Mouse (Mus musculus) lung, embryonic 15.5 days (tissue): Measurements from ENCODE around the gene Golph3. TPM values are rescaled to one million over a fixed set of nuclear protein-coding genes. Genes with fewer than 3 reads are reported as not detected.
A peak's percentile ranks its signal among the peaks of the same experiment; 100 is the strongest.

Experiments
- ATAC-seq: fragments of 200-750 bp; cut with Nextera tagmentation; 2 replicates; pipeline ENCODE4 v1.8.0; 2017; ENCODE audit warnings: moderate number of reproducible peaks, borderline replicate concordance; ENCODE audit not compliant: low FRiP score, low TSS enrichment; ENCODE audit errors: extremely low read depth
- H3K27ac ChIP-seq: fragments of 300-500 bp; sonication (generic); 2 replicates; pipeline ENCODE4 v1.5.1; 2015; ENCODE audit warnings: moderate library complexity, mild to moderate bottlenecking, inconsistent platforms
- H3K27me3 ChIP-seq: fragments of 300-500 bp; sonication (generic); 2 replicates; pipeline ENCODE4 v1.6.1; 2015; ENCODE audit warnings: inconsistent platforms
- H3K36me3 ChIP-seq: fragments of 300-500 bp; sonication (generic); 2 replicates; pipeline ENCODE4 v1.6.1; 2015; ENCODE audit warnings: inconsistent platforms
- H3K4me1 ChIP-seq: fragments of 300-500 bp; sonication (generic); 2 replicates; pipeline ENCODE4 v1.6.1; 2015; ENCODE audit warnings: inconsistent platforms
- H3K4me2 ChIP-seq: fragments of 300-500 bp; sonication (generic); 2 replicates; pipeline ENCODE4 v1.6.1; 2015; ENCODE audit warnings: inconsistent platforms, mild to moderate bottlenecking, moderate library complexity
- H3K4me3 ChIP-seq: fragments of 300-500 bp; sonication (generic); 2 replicates; pipeline ENCODE4 v1.5.1; 2015; ENCODE audit warnings: mild to moderate bottlenecking, inconsistent platforms
- H3K9ac ChIP-seq: fragments of 300-500 bp; sonication (generic); 2 replicates; pipeline ENCODE4 v1.6.1; 2015; ENCODE audit warnings: inconsistent platforms
- H3K9me3 ChIP-seq: fragments of 300-500 bp; sonication (generic); 2 replicates; pipeline ENCODE4 v1.6.1; 2016; ENCODE audit warnings: inconsistent platforms
- WGBS: fragments of 180-500 bp; shearing (Covaris S2); methylation state at CpG from one replicate; pipeline ENCODE4 v1.1.7; 2015; 5-methylcytosine and 5-hydroxymethylcytosine counted together
- polyA plus RNA-seq: library from polyadenylated mRNA; unstranded; fragments of >200 nt; fragmentation: Nextera tagmentation; extraction: Ambion mirVana; gene quantifications from 2 replicates; pipeline ENCODE4 v1.2.1, GENCODE M21; 2015

The Golph3 gene
- polyA plus RNA-seq, 1 experiment from 2014 or later, result 83.2 TPM

DNA sequence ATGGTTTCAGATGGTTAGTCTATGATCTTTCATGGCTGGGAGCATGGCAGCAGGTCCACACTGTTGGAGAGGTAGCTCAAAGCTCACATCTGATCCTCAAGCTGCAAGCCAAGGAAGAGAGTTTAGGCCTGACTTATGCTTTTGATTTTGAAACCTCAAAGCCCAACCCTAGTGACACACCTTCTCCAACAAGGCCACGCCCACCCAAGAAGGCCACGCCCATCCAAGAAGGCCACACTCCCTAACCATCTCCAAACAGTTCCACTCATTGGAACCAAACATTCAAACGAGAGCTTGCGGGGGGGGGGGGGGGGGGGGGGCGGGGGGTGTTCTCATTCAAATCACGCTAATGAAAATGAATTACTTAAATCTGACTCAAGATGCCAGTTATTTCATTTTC is 19.5 kb upstream of the Golph3 start:
- Histone ChIP-seq H3K9me3 (no peaks in the 10 kb centered on the region), H3K4me2 (no peak overlapping the region), H3K4me1 (no peaks in the 10 kb centered on the region), H3K36me3 (no peaks in the 10 kb centered on the region), H3K27me3 (no peaks in the 10 kb centered on the region), H3K9ac (no peak overlapping the region), H3K4me3 (no peak overlapping the region), H3K27ac (no peak overlapping the region)
- WGBS, result 66% methylated on average over 5 of the region's 6 CpGs
- ATAC-seq, result no peak

DNA sequence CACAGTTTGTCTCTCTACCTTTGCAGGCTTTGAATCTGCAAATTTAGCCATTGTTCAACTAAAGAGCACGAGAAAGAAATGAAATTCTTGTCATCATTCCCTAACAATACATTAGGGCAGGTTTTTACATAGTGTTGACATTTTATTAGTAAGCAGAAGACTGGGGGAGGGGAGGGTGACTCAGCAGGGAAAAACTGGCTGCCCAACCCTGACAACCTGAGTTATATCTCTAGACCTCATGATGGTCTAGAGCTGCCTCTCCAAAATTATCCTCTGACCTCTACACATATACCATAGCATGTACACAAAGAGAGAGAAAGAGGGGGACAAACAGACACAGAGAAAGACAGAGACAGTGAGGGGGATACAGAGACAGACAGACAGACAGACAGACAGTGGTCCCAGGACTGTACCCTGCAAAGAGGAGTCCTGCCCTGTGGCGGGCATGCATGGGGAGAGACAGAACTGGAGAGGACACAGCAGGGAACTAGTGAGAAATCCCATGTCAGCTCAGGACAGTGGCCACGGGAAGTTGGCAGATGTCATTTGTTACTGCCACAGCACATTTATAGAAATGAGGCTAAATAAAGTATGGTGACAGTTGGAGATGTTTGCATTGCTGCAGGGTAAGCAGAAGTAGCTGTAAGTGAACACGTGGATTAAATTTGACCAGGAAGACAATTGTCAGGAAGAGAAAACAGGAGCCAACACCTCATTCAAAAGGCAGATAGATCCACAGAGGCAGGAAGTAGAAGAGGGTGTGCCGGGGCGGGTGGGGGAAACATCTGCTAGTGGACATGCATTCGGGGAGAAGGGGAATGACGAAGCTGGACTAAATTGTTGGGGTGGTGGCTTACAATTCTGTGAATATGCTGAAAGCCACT is 14.8 kb upstream of the Golph3 start:
- 25% methylated on average over 8 of the region's 8 CpGs for WGBS
- H3K9ac ChIP-seq, result no peak overlapping the region
- H3K4me3 ChIP-seq, result no peak overlapping the region
- no peaks in the 10 kb centered on the region for H3K27me3 ChIP-seq
- no peak overlapping the region for H3K27ac ChIP-seq
- no peak overlapping the region for H3K4me2 ChIP-seq
- no peak for ATAC-seq
- H3K9me3 ChIP-seq, result no peaks in the 10 kb centered on the region
- H3K4me1 ChIP-seq, result no peaks in the 10 kb centered on the region
- no peaks in the 10 kb centered on the region for H3K36me3 ChIP-seq

- Histone ChIP-seq H3K27me3 (no peaks in the 10 kb centered on the region), H3K27ac (no peak overlapping the region), H3K9ac (no peak overlapping the region), H3K4me1 (no peaks in the 10 kb centered on the region), H3K9me3 (no peaks in the 10 kb centered on the region), H3K36me3 (no peaks in the 10 kb centered on the region), H3K4me3 (no peak overlapping the region), H3K4me2 (no peak overlapping the region)
- WGBS, result 59% methylated on average over 4 of the region's 4 CpGs
- ATAC-seq, result no peak
These were observed 14.1 kb upstream of the Golph3 start for GRCm38 (mm10) chr15:12307114-12307513.

DNA sequence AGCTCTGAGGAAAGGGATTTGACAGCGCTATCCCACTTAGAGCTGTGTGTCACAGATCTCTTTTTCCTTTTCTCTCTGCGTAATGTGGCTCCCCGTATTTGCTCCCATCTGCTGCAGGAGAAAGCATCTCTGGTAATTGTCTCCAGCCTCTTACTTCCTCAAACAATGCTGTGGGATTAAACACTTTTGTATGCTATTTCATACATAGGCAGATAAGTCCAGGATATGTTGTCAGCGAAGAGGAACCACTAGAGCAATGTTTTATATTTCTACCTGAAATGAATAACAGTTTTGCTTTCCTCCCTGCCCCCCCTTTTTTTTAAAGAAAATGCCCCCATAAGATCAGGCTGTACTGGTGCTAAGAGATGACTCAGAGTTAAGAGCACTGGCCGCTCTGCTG is 12.7 kb upstream of the Golph3 start:
- Histone ChIP-seq H3K27me3 (no peaks in the 10 kb centered on the region), H3K4me1 (no peaks in the 10 kb centered on the region), H3K27ac (no peak overlapping the region), H3K9me3 (no peaks in the 10 kb centered on the region), H3K9ac (no peak overlapping the region), H3K36me3 (no peaks in the 10 kb centered on the region), H3K4me3 (no peak overlapping the region), H3K4me2 (no peak overlapping the region)
- ATAC-seq, result no peak
- 90% methylated on average over 5 of the region's 5 CpGs for WGBS

GRCm38 (mm10) chr15:12310676-12311075 is 10.6 kb upstream of the Golph3 start:
- H3K9ac ChIP-seq, result no peak overlapping the region
- ATAC-seq, result no peak
- H3K36me3 ChIP-seq, result no peaks in the 10 kb centered on the region
- no peak overlapping the region for H3K4me3 ChIP-seq
- H3K4me1 ChIP-seq, result no peaks in the 10 kb centered on the region
- WGBS, result 70% methylated on average over 4 of the region's 4 CpGs
- H3K27ac ChIP-seq, result no peak overlapping the region
- no peaks in the 10 kb centered on the region for H3K27me3 ChIP-seq
- no peaks in the 10 kb centered on the region for H3K9me3 ChIP-seq
- H3K4me2 ChIP-seq, result no peak overlapping the region

DNA sequence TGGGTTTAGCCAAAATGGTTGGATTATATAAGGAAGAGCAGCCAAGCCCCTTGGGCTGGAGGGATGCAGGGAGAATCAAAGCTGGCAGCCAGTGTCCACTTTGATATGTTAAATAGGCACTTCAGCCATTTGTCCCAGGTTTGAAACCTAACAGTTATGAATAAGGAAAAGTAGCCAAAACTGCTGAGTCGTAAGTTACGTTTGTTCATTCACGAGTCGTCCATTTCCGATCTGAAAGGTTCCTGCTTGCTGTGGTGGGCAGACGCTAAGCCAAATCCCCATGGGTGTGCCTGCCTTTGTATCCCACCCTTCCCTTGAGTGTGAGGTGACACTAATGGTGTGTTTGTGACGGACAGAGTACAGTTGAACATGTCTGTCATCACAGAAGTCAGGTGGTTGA is 9.8 kb upstream of the Golph3 start:
- Histone ChIP-seq H3K27ac (no peak overlapping the region), H3K27me3 (no peaks in the 10 kb centered on the region), H3K4me1 (no peaks in the 10 kb centered on the region), H3K9ac (no peak overlapping the region), H3K4me3 (no peak overlapping the region), H3K9me3 (no peaks in the 10 kb centered on the region), H3K36me3 (no peaks in the 10 kb centered on the region), H3K4me2 (no peak overlapping the region)
- 75% methylated on average over 7 of the region's 7 CpGs for WGBS
- ATAC-seq, result no peak

GRCm38 (mm10) chr15:12313255-12313654 is 8.0 kb upstream of the Golph3 start:
- no peaks in the 10 kb centered on the region for H3K36me3 ChIP-seq
- no peaks in the 10 kb centered on the region for H3K4me1 ChIP-seq
- 4% methylated on average over 1 of the region's 1 CpGs for WGBS
- H3K4me2 ChIP-seq, result no peak overlapping the region
- no peak overlapping the region for H3K4me3 ChIP-seq
- no peak overlapping the region for H3K27ac ChIP-seq
- no peak for ATAC-seq
- H3K9me3 ChIP-seq, result no peaks in the 10 kb centered on the region
- no peaks in the 10 kb centered on the region for H3K27me3 ChIP-seq
- no peak overlapping the region for H3K9ac ChIP-seq

DNA sequence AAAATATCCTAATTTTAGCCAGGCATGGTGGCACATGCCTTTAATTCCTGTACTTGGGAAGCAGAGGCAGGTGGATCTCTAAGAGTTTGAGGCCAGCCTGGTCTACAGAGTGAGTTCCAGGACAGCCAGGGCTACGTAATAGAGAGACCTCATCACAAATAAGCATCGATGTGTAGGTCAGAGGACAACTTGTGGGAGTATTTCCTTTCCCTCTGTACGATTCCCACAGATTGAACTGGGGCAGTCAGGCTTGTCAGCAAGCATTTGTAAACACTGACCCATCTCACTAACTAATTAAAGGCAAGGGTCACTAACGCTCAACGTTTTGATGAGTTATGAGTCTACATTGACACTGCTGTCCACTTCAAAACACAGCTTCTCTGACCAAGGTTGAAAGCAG is 6.7 kb upstream of the Golph3 start:
- no peak for ATAC-seq
- Histone ChIP-seq H3K27me3 (no peaks in the 10 kb centered on the region), H3K4me2 (no peak overlapping the region), H3K9me3 (no peaks in the 10 kb centered on the region), H3K4me3 (no peak overlapping the region), H3K4me1 (no peaks in the 10 kb centered on the region), H3K36me3 (no peaks in the 10 kb centered on the region), H3K27ac (no peak overlapping the region), H3K9ac (no peak overlapping the region)
- WGBS, result 64% methylated on average over 5 of the region's 5 CpGs

DNA sequence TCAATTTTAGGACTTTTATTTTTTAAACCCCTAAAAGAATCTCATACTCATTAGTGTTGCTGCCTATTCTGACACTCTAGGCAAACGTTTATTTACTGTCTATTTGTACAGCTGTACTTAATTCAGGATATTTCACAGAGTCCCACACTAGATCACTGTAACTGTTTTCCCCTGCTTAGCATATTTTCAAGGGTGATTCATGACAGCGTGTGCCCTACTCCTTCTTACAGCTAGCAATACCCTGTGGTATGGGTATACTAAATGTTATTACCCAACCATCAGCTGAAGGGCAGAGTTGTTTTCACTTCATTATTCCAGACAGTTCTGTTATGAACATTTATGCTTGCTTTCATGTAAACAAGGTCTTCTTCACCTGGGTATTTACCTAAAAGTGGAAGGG is 5.3 kb upstream of the Golph3 start:
- H3K9ac ChIP-seq, result no peak overlapping the region
- no peak overlapping the region for H3K4me2 ChIP-seq
- no peak overlapping the region for H3K27ac ChIP-seq
- H3K4me3 ChIP-seq, result no peak overlapping the region
- H3K36me3 ChIP-seq, result no peaks in the 10 kb centered on the region
- peaks cover 4% of the 10 kb centered on the region; the same call in 1 of the 2 replicates for H3K27me3 ChIP-seq
- no peaks in the 10 kb centered on the region for H3K4me1 ChIP-seq
- no peak for ATAC-seq
- no peaks in the 10 kb centered on the region for H3K9me3 ChIP-seq
- 50% methylated on average over 2 of the region's 2 CpGs for WGBS

DNA sequence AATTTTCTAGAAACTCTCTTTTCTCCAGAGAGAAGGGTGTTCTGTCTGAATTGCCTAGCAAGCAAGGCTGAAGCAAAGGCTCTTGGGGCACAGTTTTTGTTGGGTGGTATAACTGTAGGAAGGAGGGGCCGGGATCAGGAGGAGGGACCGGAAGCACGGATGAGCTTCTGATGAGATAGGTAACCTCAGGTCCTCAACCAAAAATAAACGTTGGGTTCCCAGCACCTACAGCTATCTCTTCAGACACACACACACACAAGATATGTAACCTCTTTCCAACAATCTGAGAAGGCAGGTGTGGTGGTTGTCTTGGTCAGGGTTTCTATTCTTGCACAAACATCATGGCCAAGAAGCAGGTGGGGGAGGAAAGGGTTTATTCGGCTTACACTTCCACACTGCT is 4.0 kb upstream of the Golph3 start:
- ATAC-seq, result no peak
- WGBS, result 65% methylated on average over 5 of the region's 5 CpGs
- Histone ChIP-seq H3K4me1 (no peaks in the 10 kb centered on the region), H3K27ac (no peak overlapping the region), H3K27me3 (peaks cover 4% of the 10 kb centered on the region; the same call in 1 of the 2 replicates), H3K4me2 (no peak overlapping the region), H3K9ac (no peak overlapping the region), H3K36me3 (no peaks in the 10 kb centered on the region), H3K9me3 (no peaks in the 10 kb centered on the region), H3K4me3 (no peak overlapping the region)

- Histone ChIP-seq H3K9me3 (no peaks in the 10 kb centered on the region), H3K4me3 (no peak overlapping the region), H3K27me3 (peaks cover 4% of the 10 kb centered on the region; the same call in 1 of the 2 replicates), H3K36me3 (no peaks in the 10 kb centered on the region), H3K27ac (no peak overlapping the region), H3K9ac (no peak overlapping the region), H3K4me1 (0 out of 2 replicates have a peak, but pooled peaks cover 6% of the 10 kb centered on the region), H3K4me2 (no peak overlapping the region)
- 78% methylated on average over 8 of the region's 8 CpGs for WGBS
- no peak for ATAC-seq
These were observed 2.8 kb upstream of the Golph3 start for GRCm38 (mm10) chr15:12318451-12318850.

- peaks cover 17% of the 10 kb centered on the region for H3K4me1 ChIP-seq
- H3K27ac ChIP-seq, result no peak overlapping the region
- no peak overlapping the region for H3K9ac ChIP-seq
- H3K4me3 ChIP-seq, result no peak overlapping the region
- 45% methylated on average over 5 of the region's 5 CpGs for WGBS
- ATAC-seq, result no peak
- no peaks in the 10 kb centered on the region for H3K36me3 ChIP-seq
- H3K4me2 ChIP-seq, result peak overlapping the region; percentile 82; the same call in 1 of the 2 replicates
- no peaks in the 10 kb centered on the region for H3K9me3 ChIP-seq
- peaks cover 4% of the 10 kb centered on the region; the same call in 1 of the 2 replicates for H3K27me3 ChIP-seq
These were observed 1.4 kb upstream of the Golph3 start for GRCm38 (mm10) chr15:12319889-12320288.
